ENCODE assay signal across 8 mouse cellular contexts in genomic region chr17:28484704-28485445, GRCm38 (mm10). TPM values are rescaled to one million over a fixed set of nuclear protein-coding genes. Genes with fewer than 3 reads are reported as not detected.
DNase-seq lines count a peak whose midpoint lies in the region; ATAC-seq lines count a peak whose summit lies in the region.

No protein-coding gene starts in this region.

- H3K9ac ChIP-seq in kidney, embryonic 15.5 days = peak overlapping the region; percentile 79
- H3K9ac ChIP-seq in liver, embryonic 15.5 days = peak overlapping the region; percentile 72

- no peak for ATAC-seq in kidney, embryonic 15.5 days (replicated peaks; ENCODE audit: low FRiP score)
- 0 out of 2 replicates have a peak, but pooled peaks have one; percentile 3 for ATAC-seq in liver, embryonic 15.5 days (ENCODE audit: insufficient read depth)

- DNase-seq in urinary bladder, postnatal 25 days (ENCODE audit: low spot score) = peak; percentile 22
- DNase-seq in urinary bladder, postnatal 10 days (ENCODE audit: low spot score) = no peak
- peak; percentile 35 to 64 for DNase-seq in cerebellum, postnatal 25 days
- DNase-seq in heart, adult 9 months (ENCODE audit: low spot score in 2 of 2) = peak; percentile 29 to 35
- DNase-seq in neural tube, embryonic 10.5 days (ENCODE audit: extremely low spot score, low spot score) = peak; percentile 51
- DNase-seq in ovary, postnatal 10 days (ENCODE audit: low spot score) = no peak

- no peaks in the 10 kb centered on the region for H3K9me3 ChIP-seq in kidney, embryonic 15.5 days (replicated peaks)
- no peaks in the 10 kb centered on the region for H3K9me3 ChIP-seq in liver, embryonic 15.5 days (replicated peaks)

- 5% methylated on average over 30 of the region's 30 CpGs for WGBS in kidney, embryonic 15.5 days
- WGBS in liver, embryonic 15.5 days (ENCODE audit: insufficient replicate concordance) = 6% methylated on average over 30 of the region's 30 CpGs

- no peaks in the 10 kb centered on the region for H3K27me3 ChIP-seq in kidney, embryonic 15.5 days
- peaks cover 20% of the 10 kb centered on the region for H3K27me3 ChIP-seq in liver, embryonic 15.5 days

- peaks cover 17% of the 10 kb centered on the region for H3K4me1 ChIP-seq in kidney, embryonic 15.5 days
- peaks cover 22% of the 10 kb centered on the region for H3K4me1 ChIP-seq in liver, embryonic 15.5 days (replicated peaks)

- H3K4me3 ChIP-seq in kidney, embryonic 15.5 days (replicated peaks) = peak overlapping the region; percentile 90
- H3K4me3 ChIP-seq in liver, embryonic 15.5 days (replicated peaks) = peak overlapping the region; percentile 76

- peak overlapping the region; percentile 88 for H3K27ac ChIP-seq in kidney, embryonic 15.5 days
- H3K27ac ChIP-seq in liver, embryonic 15.5 days (replicated peaks) = peak overlapping the region; percentile 84; the same call in 1 of the 2 replicates

- peak overlapping the region; percentile 77 for H3K4me2 ChIP-seq in kidney, embryonic 15.5 days
- peak overlapping the region; percentile 91 for H3K4me2 ChIP-seq in liver, embryonic 15.5 days

- H3K36me3 ChIP-seq in kidney, embryonic 15.5 days = no peaks in the 10 kb centered on the region
- peaks cover 4% of the 10 kb centered on the region; the same call in 1 of the 2 replicates for H3K36me3 ChIP-seq in liver, embryonic 15.5 days (replicated peaks)

RNA-seq across cellular contexts. Expression of gene Fkbp5, which starts 32.5 kb away (rescaled TPM):
- 31.1 and 35.0 TPM in 2 replicates for polyA plus RNA-seq in kidney, embryonic 15.5 days (2015; fragmentation: Nextera tagmentation; extraction: Ambion mirVana)
- 15.0 and 17.5 TPM in 2 replicates for polyA plus RNA-seq in liver, embryonic 15.5 days (2015; fragmentation: Nextera tagmentation; extraction: Ambion mirVana)

RNA-seq across cellular contexts. Expression of gene Armc12, which starts 45.7 kb away (rescaled TPM):
- not detected in 2 replicates for polyA plus RNA-seq in kidney, embryonic 15.5 days (2015; fragmentation: Nextera tagmentation; extraction: Ambion mirVana)
- polyA plus RNA-seq in liver, embryonic 15.5 days (2015; fragmentation: Nextera tagmentation; extraction: Ambion mirVana) = not detected in 2 replicates

Comparison
In these comparisons a context has a peak if more than half of its experiments do, and no peak if none do; other contexts are left out.
1. DNase-seq: peak in urinary bladder, postnatal 25 days (single experiment), cerebellum, postnatal 25 days (2 of 2), heart, adult 9 months (2 of 2) and neural tube, embryonic 10.5 days (single experiment); none in urinary bladder, postnatal 10 days (single experiment) and ovary, postnatal 10 days (single experiment).